Mouse (Mus musculus) retina, adult 2 months (tissue): ENCODE measurements around the gene Trim46.

Experiments used
- DNase-seq: peaks from one replicate; pipeline ENCODE4 v3.0.0-alpha.2; 2012; ENCODE audit warnings: low read depth, low spot score

The Trim46 gene

DNA sequence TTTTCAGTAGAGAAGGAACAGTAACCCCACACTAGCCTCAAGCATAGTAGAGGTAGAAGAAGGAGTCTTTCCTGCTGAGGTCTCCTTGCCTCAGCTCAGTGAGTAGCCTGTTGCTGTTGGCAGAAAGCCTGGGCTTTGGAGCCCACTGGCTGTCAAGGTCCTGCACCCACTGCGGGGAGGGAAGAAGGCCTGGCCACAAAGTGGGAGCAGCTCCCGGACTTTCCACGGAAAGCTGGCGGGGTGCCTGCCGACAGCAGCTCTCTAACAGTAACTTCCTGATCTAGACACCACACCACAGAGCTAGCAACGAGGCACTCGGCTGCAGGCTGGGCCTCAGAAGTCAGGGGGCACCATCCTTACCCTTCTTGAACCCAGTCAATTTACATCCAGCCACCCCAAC lies 35.4 kb downstream of the Trim46 start:
- no peak for DNase-seq

DNA sequence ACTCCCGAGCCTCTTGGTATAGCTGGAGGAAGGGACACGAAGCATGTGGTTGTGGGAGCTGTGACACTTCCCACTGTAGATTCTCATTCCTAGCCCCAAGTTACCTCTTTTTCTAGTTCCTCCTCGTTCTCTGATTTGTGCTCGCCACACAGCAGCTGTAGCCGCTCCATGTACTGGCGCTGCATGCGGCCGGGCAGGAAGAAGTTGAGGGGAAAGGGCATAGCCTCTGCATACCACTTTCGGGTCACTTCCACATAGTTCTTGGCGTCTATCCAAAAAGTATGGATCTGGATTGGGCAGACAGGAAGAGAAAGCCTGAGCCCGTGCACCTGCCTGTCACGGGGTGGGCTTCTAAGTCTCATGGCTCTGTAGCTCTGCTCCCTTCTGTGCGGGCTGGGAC lies 35.9 kb downstream of the Trim46 start:
- DNase-seq, result no peak

DNA sequence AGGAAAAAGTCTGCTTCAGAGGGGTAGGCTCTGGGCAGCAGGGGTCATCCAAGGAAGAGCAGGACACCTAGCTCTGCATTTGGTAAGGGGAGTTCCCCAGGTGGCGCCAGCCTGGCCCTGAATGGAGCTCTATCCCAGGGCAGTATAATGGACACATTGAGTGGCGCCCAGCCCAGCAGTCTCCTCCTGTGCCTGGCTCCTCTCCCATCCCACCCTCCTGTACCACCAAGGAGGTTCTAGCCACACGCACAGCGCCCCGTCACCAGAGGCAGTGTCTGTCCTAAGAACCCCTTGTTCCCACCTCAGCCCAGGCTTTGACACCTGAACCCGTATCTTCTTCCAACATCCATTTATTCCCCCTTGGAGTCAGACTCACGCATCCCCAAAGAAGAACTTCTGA lies 36.4 kb downstream of the Trim46 start:
- no peak for DNase-seq

DNA sequence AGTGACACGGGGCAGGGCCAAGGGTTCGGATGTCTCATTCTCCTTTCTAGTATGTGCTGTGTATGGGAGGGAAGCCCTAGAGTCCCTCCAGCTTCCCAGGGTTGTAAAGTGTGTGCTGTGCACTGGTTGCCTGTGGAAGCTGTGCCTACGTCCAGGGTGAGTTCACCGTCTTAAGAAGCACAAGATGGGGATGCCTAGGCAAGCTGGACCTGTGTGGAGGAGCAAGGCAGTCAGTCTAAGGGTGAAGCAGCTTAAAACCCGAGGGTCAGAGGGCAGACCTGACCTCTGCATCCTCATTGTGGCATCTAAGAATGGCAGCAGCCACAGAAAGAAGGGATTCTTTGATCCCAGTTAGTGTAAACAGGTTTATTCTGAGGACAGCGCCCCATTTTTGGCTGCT lies 37.4 kb downstream of the Trim46 start:
- DNase-seq, result no peak

DNA sequence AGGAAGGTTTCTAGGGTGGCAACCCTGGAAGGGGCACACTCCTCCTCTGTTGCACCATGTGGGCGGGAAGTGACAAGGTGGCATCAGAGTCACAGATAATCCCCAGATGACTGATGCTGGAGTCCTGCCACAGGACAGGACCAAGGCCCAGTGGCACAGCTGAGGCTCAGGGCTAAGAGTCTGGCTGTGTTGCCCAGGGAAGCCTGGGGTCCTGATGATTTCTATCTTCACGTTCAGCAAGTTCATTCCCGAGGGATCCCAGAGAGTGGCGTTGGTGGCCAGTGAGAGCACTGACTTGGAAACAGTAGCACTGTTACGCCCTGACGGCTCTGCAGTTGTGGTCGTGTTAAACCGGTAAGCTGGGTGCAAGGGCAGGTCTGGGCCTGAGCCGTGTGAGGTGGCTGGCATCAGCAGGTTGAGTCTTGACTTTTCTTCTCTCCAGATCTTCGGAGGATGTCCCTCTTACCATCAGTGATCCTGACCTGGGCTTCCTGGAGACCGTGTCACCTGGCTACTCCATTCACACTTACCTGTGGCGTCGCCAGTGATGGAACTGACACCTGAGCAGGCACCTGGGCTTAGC lies 37.9 kb downstream of the Trim46 start:
- no peak for DNase-seq

DNA sequence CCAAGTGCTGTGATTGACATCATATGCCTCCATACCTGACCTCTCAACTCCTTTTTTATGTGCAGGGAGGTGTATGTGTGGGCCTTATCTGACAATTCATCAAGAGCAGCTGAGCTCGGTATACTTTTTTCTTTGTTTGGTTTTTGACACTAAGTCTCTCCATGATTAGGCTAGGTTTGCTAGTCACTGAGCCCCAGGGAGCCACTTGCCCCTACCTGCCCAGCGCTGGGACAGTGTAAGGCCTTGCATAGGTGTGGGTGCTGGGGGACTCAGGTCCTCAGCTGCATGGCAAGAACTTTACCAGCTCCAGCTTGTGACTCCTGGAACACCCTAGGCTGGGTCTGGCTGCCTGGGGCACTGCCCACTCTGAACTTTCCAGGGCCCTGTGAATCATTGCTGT lies 39.4 kb downstream of the Trim46 start:
- DNase-seq, result no peak

DNA sequence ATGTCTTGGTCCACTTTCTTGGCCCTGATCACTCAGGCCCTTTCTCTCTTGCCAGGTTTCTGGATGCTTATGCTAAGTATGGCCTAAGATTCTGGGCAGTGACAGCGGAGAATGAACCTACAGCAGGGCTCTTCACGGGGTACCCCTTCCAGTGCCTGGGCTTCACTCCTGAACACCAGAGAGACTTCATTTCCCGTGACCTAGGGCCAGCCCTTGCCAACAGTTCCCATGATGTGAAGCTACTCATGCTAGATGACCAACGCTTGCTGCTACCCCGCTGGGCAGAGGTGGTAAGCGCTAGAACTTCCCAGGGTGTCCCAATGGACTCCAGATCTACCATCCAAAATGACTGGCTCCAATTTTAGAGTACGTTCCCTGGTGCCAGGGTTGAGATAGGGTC lies 40.0 kb downstream of the Trim46 start:
- DNase-seq, result no peak

DNA sequence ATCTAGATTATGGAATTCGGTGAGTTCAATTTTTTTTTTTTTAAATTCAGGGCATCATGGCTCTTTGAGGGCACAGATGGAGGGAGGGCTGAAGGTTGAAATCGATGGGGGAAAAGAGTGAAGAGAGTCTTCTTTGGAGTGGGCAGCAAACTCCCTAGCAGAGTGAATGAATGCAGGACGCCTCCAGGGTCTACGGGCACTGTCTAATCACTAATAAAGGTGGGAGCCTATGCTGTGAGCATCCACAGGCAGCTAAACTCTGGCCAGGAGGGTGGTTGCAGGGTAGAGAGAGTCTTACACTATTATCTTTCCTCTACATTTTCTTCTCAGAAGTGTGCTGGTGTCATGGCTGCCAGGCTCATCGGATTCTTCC lies 43.0 kb downstream of the Trim46 start:
- no peak for DNase-seq

DNA sequence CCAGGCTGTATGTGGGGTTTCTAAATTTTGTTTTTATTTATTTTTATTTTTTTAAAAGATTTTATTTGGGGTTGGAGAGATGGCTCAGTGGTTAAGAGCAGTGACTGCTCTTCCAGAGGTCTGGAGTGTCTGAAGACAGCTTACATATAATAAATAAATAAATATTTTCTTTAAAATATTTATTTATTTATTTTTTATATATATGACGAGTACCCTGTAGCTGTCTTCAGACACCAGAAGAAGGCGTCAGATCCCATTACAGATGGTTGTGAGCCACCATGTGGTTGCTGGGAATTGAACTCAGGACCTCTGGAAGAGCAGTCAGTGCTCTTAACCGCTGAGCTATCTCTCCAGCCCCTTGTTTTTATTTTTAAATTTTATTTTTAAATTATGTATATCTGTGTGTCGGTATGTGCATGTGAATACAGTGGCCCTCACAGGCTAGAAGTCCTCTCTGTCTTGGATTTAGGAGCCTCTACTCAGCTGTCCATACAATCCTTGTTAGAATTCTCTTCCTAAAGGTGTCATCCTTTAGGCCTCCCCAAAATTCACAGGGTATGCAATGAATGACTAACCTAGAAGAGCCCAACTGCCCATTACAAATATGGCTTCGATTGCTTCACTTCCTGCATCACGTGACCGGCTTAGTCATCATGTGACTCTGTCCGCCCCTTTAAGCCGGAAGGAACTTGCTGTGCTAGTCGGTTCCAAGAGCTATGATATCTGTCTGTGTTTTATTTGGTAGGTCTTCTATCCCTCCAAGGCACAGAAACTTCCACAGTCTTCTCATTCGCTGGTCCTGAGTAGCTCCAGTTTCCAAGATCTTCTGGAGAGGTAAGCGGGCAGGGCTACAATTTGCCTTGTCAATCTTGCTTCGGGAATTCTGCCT lies 43.6 kb downstream of the Trim46 start, which contains the start of gene Gba:
Gene Gba (plus strand): TSS at position 676 of the 889 bp plus-strand sequence.
- DNase-seq, result peak; percentile 87

DNA sequence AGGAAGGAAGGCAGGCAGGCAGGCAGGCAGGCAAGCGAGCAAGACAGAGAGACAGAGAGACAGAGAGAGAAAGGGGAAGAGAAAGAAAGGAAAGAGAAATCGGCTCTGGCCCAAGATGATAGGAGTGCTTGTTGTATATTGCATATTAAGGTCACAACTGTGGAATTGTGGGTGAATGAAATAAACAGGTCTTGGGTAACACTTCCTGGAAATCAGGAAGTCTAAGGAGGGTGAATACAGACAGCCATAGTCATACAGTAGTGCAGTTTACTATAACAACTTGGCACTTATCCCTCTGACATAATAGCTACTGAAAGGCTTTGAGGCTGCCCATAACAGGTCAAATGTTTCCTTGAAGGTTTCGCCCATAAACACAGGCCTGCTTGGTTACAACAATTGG lies 46.3 kb downstream of the Trim46 start:
- DNase-seq, result no peak

DNA sequence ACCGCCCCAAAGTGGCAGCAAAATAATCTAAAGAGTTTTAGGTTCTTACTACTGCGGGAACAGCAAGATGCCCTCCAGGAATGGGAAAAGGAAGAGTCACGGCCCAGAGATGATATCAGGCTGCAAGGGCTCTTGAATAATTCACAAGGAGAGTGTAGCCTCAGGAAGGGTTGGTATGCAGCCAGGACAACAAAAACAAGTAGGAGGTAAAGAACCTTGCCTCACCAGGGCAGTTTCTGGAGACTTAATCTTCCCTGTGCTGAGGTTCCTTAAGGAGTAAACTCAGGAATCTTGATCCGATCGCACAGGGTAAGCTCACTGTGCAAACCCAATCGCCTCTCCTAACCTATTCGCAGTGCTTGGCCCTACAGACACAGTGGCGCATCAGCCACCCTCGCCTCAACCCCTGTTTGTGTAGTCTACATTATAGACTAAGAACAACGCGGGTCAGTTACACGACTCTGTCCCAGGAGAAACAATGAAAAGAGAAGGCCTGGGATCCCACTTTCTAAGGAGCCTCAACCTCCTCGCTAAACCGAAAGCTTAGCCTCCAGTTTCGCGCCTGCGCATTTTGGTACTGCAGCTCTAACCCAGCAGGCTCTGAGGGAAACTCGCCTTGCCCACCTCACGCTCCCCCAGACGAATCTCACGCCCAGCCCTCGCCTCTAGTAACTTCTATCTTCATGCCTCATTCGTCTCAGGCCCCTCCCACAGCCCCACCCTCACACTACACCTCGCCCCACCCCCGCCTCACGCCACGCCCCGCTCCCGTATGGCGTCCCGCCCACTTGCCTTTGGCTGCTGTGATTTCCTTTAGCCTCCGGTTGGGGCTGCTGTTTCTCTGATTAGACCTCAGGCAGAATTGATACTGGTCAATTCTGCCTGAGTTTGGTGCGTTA lies 49.9 kb downstream of the Trim46 start:
- peak; percentile 71 for DNase-seq

DNA sequence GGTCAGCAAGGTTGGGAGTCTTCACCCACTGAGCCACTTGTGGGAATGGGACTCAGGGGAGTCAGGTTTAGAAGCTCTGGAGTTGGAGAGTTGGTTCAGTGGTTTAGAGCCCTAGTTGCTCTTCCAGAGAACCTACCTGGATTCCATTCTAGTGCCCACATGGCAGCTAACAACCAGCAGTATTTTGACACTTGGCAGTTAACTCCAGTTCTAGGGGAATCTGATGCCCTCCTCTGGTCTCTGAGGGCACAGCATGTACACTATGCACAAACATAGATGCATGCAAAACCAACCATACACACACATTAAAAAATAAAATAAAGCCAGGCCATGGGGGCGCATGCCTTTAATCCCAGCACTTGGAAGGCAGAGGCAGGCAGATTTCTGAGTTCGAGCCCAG lies 52.3 kb downstream of the Trim46 start:
- DNase-seq, result no peak

DNA sequence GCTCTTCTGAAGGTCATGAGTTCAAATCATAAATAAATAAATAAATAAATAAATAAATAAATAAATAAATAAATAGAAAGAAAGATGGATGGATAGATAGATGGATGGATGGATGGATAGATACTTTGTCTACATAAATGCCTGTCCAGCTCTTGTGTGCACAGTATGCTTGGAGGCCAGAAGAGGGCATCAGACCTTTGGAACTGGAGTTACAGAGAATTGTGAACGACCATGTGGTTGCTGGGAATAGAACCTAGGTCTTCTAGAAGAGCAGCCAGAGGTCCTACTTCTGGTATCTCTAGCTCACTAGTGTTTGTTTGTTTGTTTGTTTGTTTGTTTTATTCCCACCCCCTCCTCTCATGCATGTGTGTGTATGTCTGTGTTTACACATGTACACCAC lies 52.8 kb downstream of the Trim46 start:
- DNase-seq, result no peak

DNA sequence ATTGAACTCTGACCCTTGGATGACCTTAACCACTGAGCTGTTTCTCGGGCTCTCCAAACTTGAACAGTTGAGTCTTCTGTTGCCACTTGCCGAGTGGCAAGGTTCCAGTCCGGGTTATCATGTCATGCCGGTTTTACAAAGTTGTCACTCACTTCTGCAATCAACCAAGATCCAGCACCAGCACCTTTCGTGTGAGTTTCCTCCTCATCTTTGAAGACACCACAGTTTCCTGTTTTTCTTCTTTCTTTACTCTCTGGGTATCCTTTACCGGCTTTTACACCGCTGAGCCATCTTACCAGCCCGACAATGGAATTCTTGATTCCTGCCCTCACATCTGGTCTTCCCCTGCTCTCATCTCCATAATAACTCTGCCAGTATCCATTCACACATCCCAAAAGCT lies 55.7 kb downstream of the Trim46 start:
- DNase-seq, result no peak

DNA sequence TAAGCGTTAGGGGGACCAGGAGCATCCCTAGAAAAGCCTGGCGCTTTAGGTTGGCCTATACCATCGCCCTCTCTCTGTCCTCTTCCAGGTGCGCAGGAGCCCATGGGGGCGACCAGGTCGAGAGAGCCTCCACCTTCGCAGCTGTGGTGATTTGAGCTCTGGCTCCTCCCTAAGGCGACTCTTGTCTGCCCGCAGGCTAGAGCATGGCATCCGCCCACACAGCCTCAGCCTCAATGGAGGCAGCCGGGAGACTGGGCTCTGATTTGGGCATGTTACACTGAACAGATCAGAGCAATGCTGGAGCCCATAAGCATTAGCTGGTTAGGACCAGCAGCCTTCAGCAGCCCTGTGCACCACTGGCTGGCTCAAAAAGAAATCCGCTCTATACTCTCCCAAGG lies 57.6 kb downstream of the Trim46 start:
- DNase-seq, result no peak

DNA sequence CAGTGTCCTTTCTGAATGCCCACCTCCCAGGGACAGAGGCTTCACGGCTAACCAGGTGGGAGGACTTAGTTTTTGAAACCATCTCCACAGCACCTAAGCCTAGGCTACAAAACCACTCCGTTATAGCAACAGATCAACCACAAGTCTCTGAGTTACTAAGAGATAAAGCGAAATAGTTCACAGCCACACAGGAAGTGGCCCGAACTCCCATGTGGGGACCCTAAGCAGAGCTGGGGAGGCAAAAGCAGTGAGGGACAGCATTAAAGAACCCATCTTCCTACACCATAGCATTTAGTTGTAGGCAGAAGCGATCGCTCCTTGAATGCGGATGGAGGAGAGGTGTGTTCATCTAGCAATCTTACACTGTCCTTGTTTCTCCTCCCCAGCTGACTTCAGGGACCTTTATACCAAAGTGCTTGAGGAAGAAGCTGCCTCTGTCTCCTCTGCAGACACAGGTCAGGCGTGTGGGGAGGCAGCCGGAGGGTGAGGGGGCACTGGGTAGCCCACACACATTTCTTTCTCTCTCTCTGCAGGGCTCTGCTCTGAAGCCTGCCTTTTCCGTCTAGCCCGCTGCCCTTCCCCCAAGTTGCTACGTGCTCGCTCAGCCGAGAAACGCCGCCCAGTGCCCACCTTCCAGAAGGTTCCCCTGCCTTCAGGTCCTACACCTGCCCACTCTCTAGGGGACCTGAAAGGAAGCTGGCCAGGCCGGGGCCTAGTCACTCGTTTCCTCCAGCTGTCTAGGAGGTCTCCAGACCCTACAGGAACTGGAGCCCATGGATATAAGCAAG lies 58.2 kb downstream of the Trim46 start:
- no peak for DNase-seq

DNA sequence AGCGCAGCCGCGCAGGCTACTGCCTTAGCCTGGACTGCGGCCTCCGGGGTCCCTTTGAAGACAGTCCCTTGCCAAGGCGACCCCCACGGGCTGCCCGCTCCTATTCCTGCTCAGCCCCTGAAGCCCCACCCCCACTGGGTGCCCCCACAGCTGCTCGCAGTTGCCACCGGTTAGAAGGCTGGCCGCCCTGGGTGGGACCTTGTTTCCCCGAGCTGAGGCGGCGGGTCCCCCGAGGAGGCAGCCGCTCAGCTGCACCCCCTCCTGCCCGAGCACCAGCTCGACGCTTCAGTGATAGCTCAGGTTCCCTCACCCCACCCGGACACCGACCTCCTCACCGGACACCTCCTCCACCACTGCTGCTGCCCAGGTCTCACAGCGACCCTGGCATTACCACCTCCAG lies 58.9 kb downstream of the Trim46 start:
- no peak for DNase-seq
